Mouse (Mus musculus) naive thymus-derived CD4-positive, alpha-beta T cell, adult 2 months (primary cell): ENCODE data around the gene Cyth3.

ENCODE experiments used
- DNase-seq: peaks from one replicate; pipeline ENCODE4 v3.0.0-alpha.2; 2011; ENCODE audit warnings: low read depth

Cyth3 gene

GRCm38 (mm10) chr5:143616116-143616515 lies 6.1 kb upstream of the Cyth3 start:
- no peak for DNase-seq

- DNase-seq, result no peak
Measured at GRCm38 (mm10) chr5:143616657-143617329, 5.5 kb upstream of the Cyth3 start.

- no peak for DNase-seq
Measured at GRCm38 (mm10) chr5:143617487-143618209, 4.6 kb upstream of the Cyth3 start.

- DNase-seq, result no peak
Measured at GRCm38 (mm10) chr5:143618585-143618984, 3.7 kb upstream of the Cyth3 start.

- DNase-seq, result no peak
Measured at GRCm38 (mm10) chr5:143620196-143620595, 2.1 kb upstream of the Cyth3 start.

GRCm38 (mm10) chr5:143620941-143621340 lies 1.3 kb upstream of the Cyth3 start:
- DNase-seq, result no peak

GRCm38 (mm10) chr5:143622623-143623150 lies 440 bp downstream of the Cyth3 start:
- DNase-seq, result peak; percentile 44

GRCm38 (mm10) chr5:143623356-143624295 lies 1.4 kb downstream of the Cyth3 start:
- peak; percentile 38 for DNase-seq

- DNase-seq, result no peak
Measured at GRCm38 (mm10) chr5:143624449-143624848, 2.2 kb downstream of the Cyth3 start.

GRCm38 (mm10) chr5:143625497-143625896 lies 3.2 kb downstream of the Cyth3 start:
- DNase-seq, result no peak

GRCm38 (mm10) chr5:143625940-143626588 lies 3.8 kb downstream of the Cyth3 start:
- DNase-seq, result no peak

GRCm38 (mm10) chr5:143627507-143627906 lies 5.3 kb downstream of the Cyth3 start:
- peak; percentile 51 for DNase-seq

- no peak for DNase-seq
Measured at GRCm38 (mm10) chr5:143627926-143628325, 5.7 kb downstream of the Cyth3 start.

GRCm38 (mm10) chr5:143629686-143630085 lies 7.4 kb downstream of the Cyth3 start:
- no peak for DNase-seq

GRCm38 (mm10) chr5:143630214-143630613 lies 8.0 kb downstream of the Cyth3 start:
- DNase-seq, result peak; percentile 62

GRCm38 (mm10) chr5:143630738-143631137 lies 8.5 kb downstream of the Cyth3 start:
- DNase-seq, result peak; percentile 70

GRCm38 (mm10) chr5:143631559-143631958 lies 9.3 kb downstream of the Cyth3 start:
- no peak for DNase-seq

GRCm38 (mm10) chr5:143632674-143633557 lies 10.7 kb downstream of the Cyth3 start:
- DNase-seq, result no peak

GRCm38 (mm10) chr5:143633558-143633871 lies 11.3 kb downstream of the Cyth3 start:
- no peak for DNase-seq

- no peak for DNase-seq
Measured at GRCm38 (mm10) chr5:143633877-143634276, 11.6 kb downstream of the Cyth3 start.
